Mouse (Mus musculus) c-Kit-positive CD71-positive TER-119-negative erythroid progenitor cells, embryonic 14.5 days (primary cell): ENCODE results near the gene Mrgprx1.

Experiments used
- DNase-seq: peaks from one replicate; pipeline ENCODE4 v3.0.0-alpha.2; 2013; ENCODE audit warnings: low read depth

Mrgprx1 gene

GRCm38 (mm10) chr7:48027497-48027896 is at the start of gene Mrgprx1:
Mrgprx1 (minus strand) TSS chr7:48027597.
- DNase-seq: no peak

DNA sequence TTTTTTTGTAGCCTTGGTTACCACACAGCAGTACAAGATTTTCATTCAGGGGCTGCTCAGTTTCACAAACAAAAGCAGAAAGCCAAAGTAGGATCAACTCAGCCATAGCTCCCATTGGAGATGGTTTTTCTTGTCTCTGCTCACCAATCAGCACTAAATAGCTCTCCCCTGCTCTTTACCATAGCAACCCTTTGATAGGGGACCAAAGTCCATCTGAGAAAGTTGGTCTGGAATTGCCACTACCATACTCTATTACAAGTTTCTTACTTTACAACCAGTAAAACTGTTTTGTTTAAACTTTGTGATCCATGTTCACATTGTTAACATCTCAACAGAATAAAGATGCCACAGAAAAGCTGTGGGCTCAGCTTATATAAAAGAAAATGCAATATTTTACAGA is 48.1 kb upstream of the Mrgprx1 start:
- no peak for DNase-seq

GRCm38 (mm10) chr7:48046475-48047185 is 19.2 kb upstream of the Mrgprx1 start:
- no peak for DNase-seq

DNA sequence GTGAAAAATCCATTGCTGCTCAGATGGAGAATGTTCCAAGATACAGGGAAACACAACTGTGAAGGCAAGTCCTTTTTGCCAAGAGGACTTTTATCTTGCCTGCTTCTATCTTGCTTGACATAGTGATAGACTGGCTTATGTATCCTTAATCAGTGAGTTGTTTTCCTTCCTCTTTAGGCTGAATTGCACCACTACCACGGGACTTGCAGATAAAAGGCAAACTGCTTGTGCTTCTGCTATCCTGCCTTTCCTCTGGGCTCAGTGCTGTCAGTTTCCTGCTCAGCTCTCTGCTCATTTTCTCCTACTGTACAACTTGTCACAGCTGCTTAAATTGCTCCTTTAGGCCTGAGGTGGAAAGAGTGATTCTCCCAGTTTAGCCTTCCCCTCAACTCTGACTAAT is 16.6 kb upstream of the Mrgprx1 start:
- DNase-seq: no peak

DNA sequence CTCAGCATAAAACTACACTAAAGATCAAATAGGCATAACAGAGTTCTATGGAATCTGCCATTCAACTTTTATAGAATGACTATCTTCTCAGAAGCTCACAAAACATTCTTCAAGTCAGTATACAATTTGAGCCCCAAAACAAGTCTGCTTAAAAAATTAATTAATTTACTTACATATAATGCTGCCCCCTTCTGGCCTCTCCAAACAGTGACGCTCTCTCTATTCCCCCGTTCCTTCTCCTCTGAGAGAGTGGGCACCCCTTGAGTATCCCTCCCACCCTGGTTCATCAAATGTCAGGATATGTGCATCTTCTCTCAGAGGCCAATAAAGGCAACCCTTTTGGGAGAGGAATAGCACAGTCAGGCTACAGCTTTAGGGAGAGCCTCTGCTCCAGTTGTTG is 9.5 kb downstream of the Mrgprx1 start:
- no peak for DNase-seq

DNA sequence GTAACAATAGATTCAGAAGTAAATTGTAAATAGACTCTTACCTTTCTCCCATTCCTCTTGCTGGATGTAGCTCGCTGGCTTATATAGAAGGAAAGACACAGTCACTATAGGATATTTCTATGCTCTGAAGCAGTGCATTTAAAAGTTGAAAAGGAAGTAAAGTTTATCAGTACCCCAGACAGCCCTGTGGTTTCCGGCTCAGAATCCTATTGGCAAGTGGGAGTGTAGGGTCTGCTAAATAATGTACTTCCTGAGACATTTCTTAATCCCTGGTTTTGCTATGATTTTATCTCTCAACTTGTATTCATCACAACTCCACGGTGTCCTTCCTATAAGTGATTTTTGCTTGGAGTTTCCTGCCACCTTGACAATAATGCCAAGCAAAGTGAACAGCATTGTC is 31.7 kb downstream of the Mrgprx1 start:
- DNase-seq: no peak

GRCm38 (mm10) chr7:47986752-47987151 is 40.6 kb downstream of the Mrgprx1 start:
- DNase-seq: no peak

GRCm38 (mm10) chr7:47981995-47982394 is 45.4 kb downstream of the Mrgprx1 start, which contains the start of gene Mrgpra4:
Mrgpra4 (minus strand) TSS chr7:47982095.
- DNase-seq: no peak
